Mouse (Mus musculus): ENCODE data around the gene Fbf1. TPM values are rescaled to one million over a fixed set of nuclear protein-coding genes. Genes with fewer than 3 reads are reported as not detected.

Gene Fbf1
- polyA plus RNA-seq, 1 experiment, result 24.0 TPM

DNA sequence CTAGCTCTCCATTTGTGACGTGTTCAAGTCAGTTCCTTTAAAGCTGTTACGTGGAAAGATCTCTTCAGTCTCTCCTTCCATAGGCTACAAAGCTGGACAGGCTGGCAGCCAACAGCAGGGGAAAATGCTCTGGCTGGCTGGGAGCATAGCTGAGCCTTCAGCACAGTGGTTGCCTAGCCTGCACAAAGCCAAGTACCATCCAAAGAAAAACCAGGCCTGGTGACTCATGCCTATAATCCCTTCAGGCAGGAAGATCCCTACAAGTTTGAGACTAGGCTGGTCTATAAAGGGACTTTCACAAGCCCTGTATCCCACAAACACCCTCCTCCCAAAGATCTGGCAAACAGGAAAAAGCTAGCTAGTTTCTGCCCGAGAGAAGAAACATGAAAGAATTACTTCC, 17.9 kb upstream of the Fbf1 start:
- TF ChIP-seq POLR2A (IDR thresholded peaks at IDR 0.05; ENCODE audit: low read depth, low read length) (no peak), CTCF (conservative IDR thresholded peaks at IDR 0.05; ENCODE audit: insufficient read depth, insufficient read length, low read depth, low read length) (no peak)
- H3K4me3 ChIP-seq (ENCODE audit: insufficient read depth, low read depth, low read length), result no peak overlapping the region
- no peak overlapping the region for H3K27ac ChIP-seq (ENCODE audit: insufficient read depth, low read depth, low read length)
- peaks cover 9% of the 10 kb centered on the region for H3K36me3 ChIP-seq (ENCODE audit: control insufficient read depth, insufficient read depth, low read length)
- no peaks in the 10 kb centered on the region for H3K27me3 ChIP-seq (replicated peaks; ENCODE audit: control insufficient read depth, insufficient read depth, low read length)
- DNase-seq, result no peak
- no peaks in the 10 kb centered on the region; the same call in 1 of the 2 replicates for H3K4me1 ChIP-seq (ENCODE audit: control insufficient read depth, insufficient read depth, low read length)
- 80% methylated on average over 3 of the region's 3 CpGs for WGBS

DNA sequence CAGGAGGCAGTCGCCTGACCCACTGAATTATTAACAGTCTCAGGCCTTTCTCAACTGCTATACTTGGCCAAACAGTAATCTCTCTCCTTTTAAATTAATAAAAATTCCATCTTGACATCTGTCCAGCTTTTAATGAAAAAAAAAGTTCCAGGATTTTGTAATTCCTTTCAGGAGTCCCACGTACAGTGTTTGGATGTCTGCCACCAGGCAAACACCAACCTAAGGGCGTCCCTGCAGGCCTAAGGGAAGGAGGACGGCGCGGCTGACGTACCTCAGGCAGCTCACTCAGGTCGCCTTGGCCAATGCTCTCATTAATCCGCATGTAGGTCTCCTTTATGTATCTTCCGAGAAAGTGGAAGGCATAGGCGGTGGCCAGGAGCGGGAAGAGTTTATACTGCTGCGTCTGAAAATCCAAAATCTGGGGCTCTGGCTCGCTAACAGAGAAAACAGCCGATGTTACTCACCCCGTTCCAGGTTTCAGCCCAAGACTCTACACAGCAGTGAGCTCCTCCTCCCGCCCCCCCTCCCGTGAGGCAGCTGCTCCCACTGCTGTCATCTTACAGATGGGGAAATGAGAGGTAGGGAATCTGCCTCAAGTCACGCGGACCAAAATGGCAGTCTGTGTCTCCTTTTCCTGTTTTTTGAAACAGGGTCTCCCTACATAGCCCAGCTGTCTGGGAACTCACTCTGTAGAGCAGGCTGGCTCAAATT, 10.6 kb upstream of the Fbf1 start:
- Histone ChIP-seq H3K27me3 (replicated peaks; ENCODE audit: control insufficient read depth, insufficient read depth, low read length) (no peaks in the 10 kb centered on the region), H3K4me3 (ENCODE audit: insufficient read depth, low read depth, low read length) (no peak overlapping the region), H3K4me1 (ENCODE audit: control insufficient read depth, insufficient read depth, low read length) (peaks cover 17% of the 10 kb centered on the region; the same call in 1 of the 2 replicates), H3K27ac (ENCODE audit: insufficient read depth, low read depth, low read length) (no peak overlapping the region), H3K36me3 (ENCODE audit: control insufficient read depth, insufficient read depth, low read length) (peaks cover 27% of the 10 kb centered on the region)
- peak; percentile 43 for DNase-seq
- 65% methylated on average over 20 of the region's 20 CpGs for WGBS
- no peak for TF ChIP-seq CTCF (conservative IDR thresholded peaks at IDR 0.05; ENCODE audit: insufficient read depth, insufficient read length, low read depth, low read length)
- no peak for TF ChIP-seq POLR2A (IDR thresholded peaks at IDR 0.05; ENCODE audit: low read depth, low read length)

DNA sequence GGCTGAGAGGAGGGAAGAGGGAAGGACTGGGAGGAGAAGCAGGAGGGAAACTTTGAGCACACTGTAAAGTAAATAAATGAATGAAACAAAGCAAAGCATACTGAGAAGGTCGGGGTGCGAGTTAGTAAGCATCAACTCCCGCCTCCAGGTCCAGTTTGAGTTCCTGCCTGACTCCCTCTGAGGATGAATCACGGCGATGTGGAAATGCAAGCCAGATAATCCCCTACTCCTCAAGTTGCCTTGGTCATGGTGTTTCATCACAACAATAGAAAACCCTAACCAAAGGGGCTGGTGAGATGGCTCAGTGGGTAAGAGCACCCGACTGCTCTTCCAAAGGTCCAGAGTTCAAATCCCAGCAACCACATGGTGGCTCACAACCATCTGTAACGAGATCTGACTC, 8.0 kb upstream of the Fbf1 start:
- Histone ChIP-seq H3K36me3 (ENCODE audit: control insufficient read depth, insufficient read depth, low read length) (peaks cover 31% of the 10 kb centered on the region), H3K4me3 (ENCODE audit: insufficient read depth, low read depth, low read length) (no peak overlapping the region), H3K4me1 (ENCODE audit: control insufficient read depth, insufficient read depth, low read length) (peaks cover 31% of the 10 kb centered on the region; the same call in 1 of the 2 replicates), H3K27me3 (replicated peaks; ENCODE audit: control insufficient read depth, insufficient read depth, low read length) (no peaks in the 10 kb centered on the region), H3K27ac (ENCODE audit: insufficient read depth, low read depth, low read length) (no peak overlapping the region; the same call in 1 of the 2 replicates)
- DNase-seq, result no peak
- WGBS, result 71% methylated on average over 7 of the region's 7 CpGs
- TF ChIP-seq CTCF (conservative IDR thresholded peaks at IDR 0.05; ENCODE audit: insufficient read depth, insufficient read length, low read depth, low read length) (no peak), POLR2A (IDR thresholded peaks at IDR 0.05; ENCODE audit: low read depth, low read length) (no peak)

DNA sequence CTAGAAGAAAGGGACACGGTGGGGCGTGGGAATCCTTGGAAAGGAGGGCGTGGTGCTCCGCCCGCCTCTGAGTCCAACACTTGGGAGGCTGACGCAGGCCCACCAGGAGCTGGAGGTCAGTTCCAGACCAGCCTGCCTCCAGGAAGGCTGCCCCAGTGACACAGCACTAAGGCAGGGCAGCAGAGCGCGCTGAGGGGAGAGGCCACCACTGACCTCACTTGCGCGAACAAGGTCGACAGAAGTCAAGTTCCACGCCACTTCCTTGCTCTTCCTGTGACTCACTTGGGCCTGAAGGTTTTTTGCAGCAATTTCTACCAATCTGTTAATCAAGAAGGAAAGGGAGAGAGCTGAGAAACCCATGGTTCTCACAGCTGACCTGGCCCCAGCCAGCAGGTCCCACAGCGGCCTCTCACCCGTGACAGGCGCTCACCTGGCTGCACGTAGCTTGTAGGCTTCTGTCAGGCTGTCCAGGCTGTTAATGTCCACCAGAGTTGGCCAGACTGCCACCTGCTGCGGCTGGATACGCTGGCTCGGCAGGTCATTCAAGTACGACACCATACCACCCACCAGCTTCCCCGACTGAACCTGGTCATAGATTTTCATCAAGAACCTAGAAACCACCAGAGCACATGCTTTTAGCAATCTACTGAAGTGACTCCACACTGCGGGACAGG, 6.9 kb upstream of the Fbf1 start:
- Histone ChIP-seq H3K4me3 (ENCODE audit: insufficient read depth, low read depth, low read length) (no peak overlapping the region), H3K27ac (ENCODE audit: insufficient read depth, low read depth, low read length) (peak overlapping the region; percentile 89)

DNA sequence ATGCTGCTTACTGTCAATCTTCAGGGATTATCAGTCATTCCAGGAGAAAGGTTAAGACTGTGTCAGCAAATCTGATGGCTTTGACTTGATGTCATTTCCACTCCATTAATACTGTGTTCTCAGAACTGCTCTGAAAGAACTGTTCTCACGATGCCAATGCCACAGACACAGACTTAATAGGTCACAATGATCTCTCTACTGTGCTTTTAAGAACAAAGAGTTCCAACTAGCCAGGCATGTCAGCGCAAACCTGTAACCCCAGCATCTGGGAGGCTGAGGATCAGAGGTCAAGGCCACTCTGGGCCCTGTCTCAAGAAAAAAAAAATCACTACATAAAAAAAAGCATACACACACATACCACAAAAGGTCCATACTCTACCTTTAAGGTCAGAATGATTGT, 4.0 kb upstream of the Fbf1 start:
- peaks cover 33% of the 10 kb centered on the region; the same call in 1 of the 2 replicates for H3K4me1 ChIP-seq (ENCODE audit: control insufficient read depth, insufficient read depth, low read length)
- 51% methylated on average over 2 of the region's 2 CpGs for WGBS
- H3K27me3 ChIP-seq (replicated peaks; ENCODE audit: control insufficient read depth, insufficient read depth, low read length), result no peaks in the 10 kb centered on the region
- H3K27ac ChIP-seq (ENCODE audit: insufficient read depth, low read depth, low read length), result peak overlapping the region; percentile 76
- TF ChIP-seq CTCF (conservative IDR thresholded peaks at IDR 0.05; ENCODE audit: insufficient read depth, insufficient read length, low read depth, low read length) (no peak), POLR2A (IDR thresholded peaks at IDR 0.05; ENCODE audit: low read depth, low read length) (no peak)
- H3K4me3 ChIP-seq (ENCODE audit: insufficient read depth, low read depth, low read length), result no peak overlapping the region
- H3K36me3 ChIP-seq (ENCODE audit: control insufficient read depth, insufficient read depth, low read length), result peaks cover 15% of the 10 kb centered on the region
- peak; percentile 82 for DNase-seq

More for the DNA sequence above, 6.9 kb upstream of the Fbf1 start:
- 38% methylated on average over 22 of the region's 22 CpGs for WGBS
- Histone ChIP-seq H3K36me3 (ENCODE audit: control insufficient read depth, insufficient read depth, low read length) (peaks cover 28% of the 10 kb centered on the region), H3K27me3 (replicated peaks; ENCODE audit: control insufficient read depth, insufficient read depth, low read length) (no peaks in the 10 kb centered on the region), H3K4me1 (ENCODE audit: control insufficient read depth, insufficient read depth, low read length) (peaks cover 36% of the 10 kb centered on the region; the same call in 1 of the 2 replicates)
- peak; percentile 89 for DNase-seq
- 0 out of 2 replicates have a peak, but pooled peaks have one; percentile 0 for TF ChIP-seq CTCF (conservative IDR thresholded peaks at IDR 0.05; ENCODE audit: insufficient read depth, insufficient read length, low read depth, low read length)
- TF ChIP-seq POLR2A (IDR thresholded peaks at IDR 0.05; ENCODE audit: low read depth, low read length), result no peak

DNA sequence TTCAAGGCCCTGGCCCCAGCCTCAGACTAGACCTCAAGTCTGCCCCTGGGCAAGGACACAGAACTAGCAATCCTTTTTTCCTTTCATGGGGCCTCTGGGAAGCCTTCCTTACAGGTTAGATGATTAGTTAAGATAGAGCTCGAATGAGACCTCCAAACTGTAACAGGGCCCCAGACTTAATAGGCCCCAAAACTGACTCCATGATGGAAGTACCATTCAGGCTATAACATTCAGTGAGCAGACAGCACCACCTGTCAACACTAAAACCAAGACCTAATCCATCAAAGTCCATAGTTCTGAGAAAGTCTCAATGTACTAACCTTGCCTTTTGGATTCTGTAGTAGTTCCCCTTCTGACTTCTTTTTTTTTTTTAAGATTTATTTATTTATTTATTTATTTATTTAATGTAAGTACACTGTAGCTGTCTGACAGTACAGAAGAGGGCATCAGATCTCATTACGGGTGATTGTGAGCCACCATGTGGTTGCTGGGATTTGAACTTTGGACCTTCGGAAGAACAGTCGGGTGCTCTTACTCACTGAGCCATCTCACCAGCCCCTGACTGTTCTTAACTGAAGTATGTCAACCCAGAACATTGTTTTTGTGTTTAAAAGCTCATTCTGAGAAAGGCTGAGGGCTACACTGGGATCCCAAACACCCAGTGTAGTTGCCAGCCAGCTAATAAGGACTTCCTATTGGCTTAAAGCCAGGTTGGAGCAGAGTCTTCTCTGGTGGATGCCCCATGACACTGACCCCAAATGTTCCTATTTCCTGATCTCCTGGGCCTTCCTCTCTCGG, 2.2 kb upstream of the Fbf1 start:
- H3K27me3 ChIP-seq (replicated peaks; ENCODE audit: control insufficient read depth, insufficient read depth, low read length), result no peaks in the 10 kb centered on the region
- H3K36me3 ChIP-seq (ENCODE audit: control insufficient read depth, insufficient read depth, low read length), result peaks cover 11% of the 10 kb centered on the region
- H3K4me1 ChIP-seq (ENCODE audit: control insufficient read depth, insufficient read depth, low read length), result peaks cover 24% of the 10 kb centered on the region; the same call in 1 of the 2 replicates
- DNase-seq, result peak; percentile 85
- H3K27ac ChIP-seq (ENCODE audit: insufficient read depth, low read depth, low read length), result peak overlapping the region; percentile 78
- 54% methylated on average over 5 of the region's 5 CpGs for WGBS
- no peak overlapping the region for H3K4me3 ChIP-seq (ENCODE audit: insufficient read depth, low read depth, low read length)
- no peak for TF ChIP-seq CTCF (conservative IDR thresholded peaks at IDR 0.05; ENCODE audit: insufficient read depth, insufficient read length, low read depth, low read length)
- no peak for TF ChIP-seq POLR2A (IDR thresholded peaks at IDR 0.05; ENCODE audit: low read depth, low read length)

Data from kidney, adult 2 months (tissue).